Mouse (Mus musculus) hindbrain, postnatal 0 days (tissue): ENCODE results near the gene Tmem223. TPM values are rescaled to one million over a fixed set of nuclear protein-coding genes. Genes with fewer than 3 reads are reported as not detected.

ENCODE experiments used
- ATAC-seq: fragments of 200-750 bp; cut with Nextera tagmentation; 2 replicates; pipeline ENCODE4 v1.8.0; 2017; ENCODE audit warnings: mild to moderate bottlenecking, moderate TSS enrichment, moderate library complexity
- DNase-seq: peaks from one replicate; pipeline ENCODE4 v3.0.0-alpha.2; 2015; ENCODE audit warnings: low spot score
- H3K27ac ChIP-seq: fragments of 300-500 bp; sonication (generic); 2 replicates; pipeline ENCODE4 v1.5.1; 2014; ENCODE audit warnings: mild to moderate bottlenecking
- H3K27me3 ChIP-seq: fragments of 300-500 bp; sonication (generic); 2 replicates; pipeline ENCODE4 v1.6.1; 2014; ENCODE audit warnings: low read length, mixed read lengths; ENCODE audit not compliant: insufficient read depth
- H3K36me3 ChIP-seq: fragments of 300-500 bp; sonication (generic); 2 replicates; pipeline ENCODE4 v1.6.1; 2014; ENCODE audit warnings: low read length, mixed read lengths; ENCODE audit not compliant: insufficient read depth
- H3K4me1 ChIP-seq: fragments of 300-500 bp; sonication (generic); 2 replicates; pipeline ENCODE4 v1.6.1; 2014; ENCODE audit warnings: antibody characterized with exemption, low read length, mixed read lengths; ENCODE audit not compliant: insufficient read depth
- H3K4me2 ChIP-seq: fragments of 300-500 bp; sonication (generic); 2 replicates; pipeline ENCODE4 v1.6.1; 2014; ENCODE audit warnings: low read depth, mild to moderate bottlenecking, low read length, moderate library complexity, mixed read lengths
- H3K4me3 ChIP-seq: fragments of 300-500 bp; sonication (generic); 2 replicates; pipeline ENCODE4 v1.5.1; 2014; ENCODE audit warnings: low read length
- H3K9ac ChIP-seq: fragments of 300-500 bp; sonication (generic); replicated peaks from 2 replicates; pipeline ENCODE4 v1.6.1; 2014; ENCODE audit warnings: mild to moderate bottlenecking, low read length, moderate library complexity, mixed read lengths
- H3K9me3 ChIP-seq: fragments of 300-500 bp; sonication (generic); 2 replicates; pipeline ENCODE4 v1.6.1; 2016; ENCODE audit warnings: low read length, mixed read lengths
- CTCF ChIP-seq: IDR thresholded peaks from 2 replicates; pipeline ENCODE4 v1.5.1; 2016; ENCODE audit warnings: antibody characterized with exemption, control low read depth, low read depth
- WGBS: fragments of 180-500 bp; shearing (Covaris S2); extraction: QIAGEN DNeasy Blood & Tissue Kit; methylation state at CpG from one replicate; pipeline ENCODE4 v1.1.7; 2014; 5-methylcytosine and 5-hydroxymethylcytosine counted together
- polyA plus RNA-seq: library from polyadenylated mRNA; unstranded; fragments of >200 nt; fragmentation: Nextera tagmentation; extraction: Ambion mirVana; gene quantifications from 2 replicates; pipeline ENCODE4 v1.2.1, GENCODE M21; 2015
- total RNA-seq: library from RNA; depleted of rRNA; stranded (reverse); fragments of >200 nt; gene quantifications from 2 replicates; pipeline ENCODE4 v1.2.3, GENCODE M21; 2014

The Tmem223 gene
- total and polyA plus RNA-seq, 2 experiments from 2014 or later, result 233 to 347 TPM

DNA sequence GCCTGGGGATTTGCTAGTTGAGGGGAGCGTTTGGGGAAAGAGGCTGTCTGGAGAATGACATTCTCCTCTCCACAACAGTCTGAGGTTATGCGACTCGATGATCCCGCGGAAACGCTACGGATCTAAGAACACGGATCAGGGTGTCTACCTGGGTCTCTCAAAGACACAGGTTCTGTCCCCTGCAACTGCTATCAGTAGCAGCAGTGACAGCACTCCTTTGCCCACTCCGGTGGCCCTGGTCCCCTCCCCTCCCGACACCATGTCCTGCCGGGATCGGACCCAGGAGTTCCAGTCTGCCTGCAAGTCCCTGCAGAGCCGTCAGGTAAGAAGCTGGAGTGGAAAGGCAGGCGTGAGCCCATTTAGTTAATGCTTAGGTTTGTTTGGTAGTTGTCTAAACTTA is 28.6 kb upstream of the Tmem223 start:
- Histone ChIP-seq H3K9me3 (no peaks in the 10 kb centered on the region), H3K27ac (peak overlapping the region; percentile 95), H3K36me3 (peaks cover 33% of the 10 kb centered on the region), H3K4me2 (peak overlapping the region; percentile 97), H3K4me3 (peak overlapping the region; percentile 60), H3K27me3 (no peaks in the 10 kb centered on the region), H3K9ac (peak overlapping the region; percentile 79), H3K4me1 (0 out of 2 replicates have a peak, but pooled peaks cover 3% of the 10 kb centered on the region)
- ATAC-seq (no peak), DNase-seq (no peak)
- TF ChIP-seq CTCF, result no peak
- 29% methylated on average over 14 of the region's 14 CpGs for WGBS

DNA sequence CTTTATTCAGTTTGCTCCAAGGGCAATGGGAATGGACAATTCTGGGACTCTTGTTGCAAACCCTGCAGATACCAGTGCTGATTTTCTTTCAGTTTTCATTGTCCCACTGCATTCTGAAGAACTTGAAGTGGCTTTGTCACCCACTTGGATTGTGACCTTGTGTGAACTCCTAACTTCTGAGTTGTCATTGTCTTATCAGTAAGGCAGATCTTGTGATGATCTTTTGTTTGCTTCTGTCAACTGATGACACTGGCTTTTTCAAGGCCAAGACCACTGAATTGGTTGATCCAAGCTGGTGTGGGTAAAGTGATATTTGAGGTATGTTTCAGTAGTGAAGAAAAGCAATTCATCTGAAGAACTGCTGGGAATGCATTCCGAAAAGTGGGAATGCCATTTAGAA is 25.4 kb upstream of the Tmem223 start:
- DNase-seq (no peak), ATAC-seq (no peak)
- no peak overlapping the region for H3K4me2 ChIP-seq
- H3K36me3 ChIP-seq, result peaks cover 37% of the 10 kb centered on the region
- H3K27me3 ChIP-seq, result no peaks in the 10 kb centered on the region
- H3K4me3 ChIP-seq, result no peak overlapping the region
- no peak overlapping the region for H3K9ac ChIP-seq
- 0 out of 2 replicates have a peak, but pooled peaks cover 3% of the 10 kb centered on the region for H3K4me1 ChIP-seq
- 100% methylated on average over 1 of the region's 1 CpGs for WGBS
- no peak overlapping the region for H3K27ac ChIP-seq
- TF ChIP-seq CTCF, result no peak
- no peaks in the 10 kb centered on the region for H3K9me3 ChIP-seq

DNA sequence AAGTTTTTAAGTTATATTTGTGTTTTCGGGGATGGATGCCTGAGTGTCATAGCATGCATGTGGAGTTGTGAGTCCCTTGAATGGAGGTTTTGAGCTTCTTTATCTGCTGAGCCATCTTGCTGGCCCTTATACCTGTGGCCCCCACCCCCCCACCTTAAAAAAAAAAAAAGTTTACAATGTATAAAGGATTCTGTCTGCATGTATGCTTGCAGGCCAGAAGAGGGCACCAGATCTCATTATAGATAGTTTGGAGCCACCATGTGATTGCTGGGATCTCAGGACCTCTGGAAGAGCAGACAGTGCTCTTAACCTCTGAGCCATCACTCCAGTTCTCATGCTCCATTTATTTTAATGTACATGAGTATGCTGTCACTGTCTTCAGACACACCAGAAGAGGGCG is 23.4 kb upstream of the Tmem223 start:
- Histone ChIP-seq H3K27me3 (no peaks in the 10 kb centered on the region), H3K4me2 (no peak overlapping the region), H3K27ac (no peak overlapping the region), H3K9ac (no peak overlapping the region), H3K9me3 (no peaks in the 10 kb centered on the region), H3K4me3 (no peak overlapping the region), H3K4me1 (0 out of 2 replicates have a peak, but pooled peaks cover 3% of the 10 kb centered on the region), H3K36me3 (peaks cover 53% of the 10 kb centered on the region)
- TF ChIP-seq CTCF, result peak; percentile 47
- ATAC-seq, result no peak
- peak; percentile 19 for DNase-seq
- WGBS, result 76% methylated on average over 2 of the region's 2 CpGs

DNA sequence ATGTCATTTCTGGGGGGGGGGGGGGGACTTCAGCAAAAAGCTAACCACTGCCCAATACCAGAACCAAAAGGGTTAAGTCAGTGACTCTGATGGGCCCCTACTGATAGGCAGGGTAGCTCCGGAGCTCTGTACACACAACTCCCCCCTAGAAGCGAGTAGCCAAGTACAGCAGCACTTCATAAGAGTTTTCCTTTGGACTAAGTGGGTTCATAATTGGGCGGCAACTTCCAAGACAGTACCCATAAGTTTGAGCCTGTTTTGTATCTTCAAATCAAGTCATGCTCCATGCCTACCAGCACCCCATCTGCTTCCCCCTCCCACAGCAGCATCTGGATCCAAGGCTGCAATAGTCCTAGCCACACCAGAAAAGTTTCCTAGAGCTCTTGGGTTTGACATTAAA is 15.1 kb upstream of the Tmem223 start:
- Histone ChIP-seq H3K27me3 (no peaks in the 10 kb centered on the region), H3K9ac (no peak overlapping the region), H3K27ac (no peak overlapping the region), H3K9me3 (no peaks in the 10 kb centered on the region), H3K36me3 (peaks cover 25% of the 10 kb centered on the region), H3K4me1 (peaks cover 17% of the 10 kb centered on the region; the same call in 1 of the 2 replicates), H3K4me2 (peak overlapping the region; percentile 82; the same call in 1 of the 2 replicates), H3K4me3 (no peak overlapping the region)
- 67% methylated on average over 3 of the region's 3 CpGs for WGBS
- ATAC-seq (no peak), DNase-seq (no peak)
- TF ChIP-seq CTCF, result no peak

DNA sequence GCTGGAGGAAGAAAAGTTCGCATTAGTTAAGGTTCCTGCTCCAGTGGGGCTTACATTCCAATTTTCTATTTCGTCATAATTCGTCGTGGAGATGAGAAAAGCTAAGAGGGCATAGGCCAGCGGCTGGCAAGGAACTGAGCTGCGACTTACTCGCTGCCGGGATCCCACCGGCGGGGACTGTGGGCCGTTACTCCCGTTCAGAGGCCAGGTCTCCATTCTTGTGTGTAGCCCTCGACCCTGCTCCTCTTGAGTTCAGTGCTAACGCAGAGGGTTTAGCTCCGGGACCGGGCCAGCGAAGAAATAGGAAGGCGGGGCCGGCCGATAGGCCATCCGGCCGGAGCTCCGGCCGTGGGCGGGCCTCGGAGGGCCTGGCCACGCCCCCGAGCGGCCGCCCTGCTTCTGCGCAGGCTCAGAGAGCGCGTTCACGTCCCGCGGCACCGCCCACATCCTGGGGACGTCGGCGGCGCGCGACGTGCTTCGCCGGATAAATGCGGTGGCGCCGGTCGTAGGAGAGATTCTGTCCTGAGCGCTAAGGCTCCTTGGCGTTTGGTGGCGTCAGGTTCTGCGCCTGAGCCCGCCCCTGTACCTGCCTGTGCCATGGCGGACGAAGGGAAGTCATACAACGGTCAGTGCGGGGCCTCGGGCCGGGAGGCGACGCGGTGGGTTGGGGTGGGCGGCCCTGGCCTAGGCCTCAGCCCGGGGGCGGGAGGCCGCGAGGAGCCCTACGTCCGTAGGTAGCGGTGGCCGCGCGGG is 14.0 kb upstream of the Tmem223 start, which contains the start of gene Nxf1:
TSS of gene Nxf1 (plus strand) at position 439 of the 753 bp plus-strand sequence.
- H3K9ac ChIP-seq, result peak within 1 kb of the TSS; percentile 96
- peak; percentile 96 for ATAC-seq
- H3K9me3 ChIP-seq, result no peaks in the 10 kb centered on the region
- H3K27ac ChIP-seq, result peak within 1 kb of the TSS; percentile 90
- peak within 1 kb of the TSS; percentile 97 for H3K4me3 ChIP-seq
- under 1% methylated on average over 71 of the region's 75 CpGs for WGBS
- no peak for TF ChIP-seq CTCF
- H3K36me3 ChIP-seq, result peaks cover 16% of the 10 kb centered on the region
- DNase-seq, result peak; percentile 98
- peaks cover 17% of the 10 kb centered on the region; the same call in 1 of the 2 replicates for H3K4me1 ChIP-seq
- peak within 1 kb of the TSS; percentile 82 for H3K4me2 ChIP-seq
- H3K27me3 ChIP-seq, result no peaks in the 10 kb centered on the region

DNA sequence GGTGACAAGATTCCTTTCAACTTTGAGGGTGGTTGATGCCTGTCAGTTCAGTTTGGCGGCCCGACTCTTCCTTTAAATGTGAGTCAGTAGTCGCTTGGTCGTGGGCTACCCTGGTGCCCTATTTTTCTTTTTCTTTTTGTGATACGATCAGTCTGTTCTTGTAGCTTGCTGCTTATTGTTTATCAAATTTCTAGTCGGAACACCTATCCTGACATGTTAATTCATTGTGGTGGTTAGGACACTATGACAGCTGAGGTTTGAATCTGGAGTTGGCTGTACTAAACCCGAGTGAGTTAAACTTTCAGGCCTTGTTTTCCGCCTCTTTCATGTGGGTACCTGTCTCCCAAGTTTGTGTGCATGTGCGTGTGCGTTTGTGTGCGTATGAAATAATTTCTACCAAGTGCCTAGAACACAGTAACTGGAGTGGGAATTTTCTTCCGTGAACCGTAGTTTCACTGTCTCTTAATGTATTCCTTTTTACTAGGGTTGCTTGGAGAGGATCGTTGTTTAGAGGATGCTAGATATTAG is 13.3 kb upstream of the Tmem223 start:
- Histone ChIP-seq H3K27me3 (no peaks in the 10 kb centered on the region), H3K36me3 (peaks cover 14% of the 10 kb centered on the region), H3K9ac (peak overlapping the region; percentile 96), H3K9me3 (no peaks in the 10 kb centered on the region), H3K4me2 (peak overlapping the region; percentile 82), H3K4me1 (peaks cover 17% of the 10 kb centered on the region; the same call in 1 of the 2 replicates), H3K4me3 (peak overlapping the region; percentile 97), H3K27ac (peak overlapping the region; percentile 90)
- no peak for DNase-seq
- WGBS, result 5% methylated on average over 14 of the region's 14 CpGs
- no peak for TF ChIP-seq CTCF
- no peak for ATAC-seq
